Mouse (Mus musculus): ENCODE data around the gene Aatk. TPM values are rescaled to one million over a fixed set of nuclear protein-coding genes. Genes with fewer than 3 reads are reported as not detected.
A peak's percentile ranks its signal among the peaks of the same experiment; 100 is the strongest.

Gene Aatk
- polyA plus RNA-seq, 1 experiment from 2014 or later: 18.6 TPM

- H3K4me2 ChIP-seq (replicated peaks): no peak overlapping the region
- ATAC-seq: no peak
- H3K9me3 ChIP-seq: no peaks in the 10 kb centered on the region
- peaks cover 34% of the 10 kb centered on the region; the same call in 1 of the 2 replicates for H3K36me3 ChIP-seq
- no peaks in the 10 kb centered on the region for H3K27me3 ChIP-seq
- H3K4me3 ChIP-seq (replicated peaks): no peak overlapping the region
- H3K9ac ChIP-seq (replicated peaks): no peak overlapping the region
- 0 out of 2 replicates have a peak, but pooled peaks cover 2% of the 10 kb centered on the region for H3K4me1 ChIP-seq (replicated peaks)
- no peak overlapping the region for H3K27ac ChIP-seq
- 83% methylated on average over 16 of the region's 16 CpGs for WGBS
Observed at GRCm38 (mm10) chr11:119997351-119997750, 49.6 kb downstream of the Aatk start.

DNA sequence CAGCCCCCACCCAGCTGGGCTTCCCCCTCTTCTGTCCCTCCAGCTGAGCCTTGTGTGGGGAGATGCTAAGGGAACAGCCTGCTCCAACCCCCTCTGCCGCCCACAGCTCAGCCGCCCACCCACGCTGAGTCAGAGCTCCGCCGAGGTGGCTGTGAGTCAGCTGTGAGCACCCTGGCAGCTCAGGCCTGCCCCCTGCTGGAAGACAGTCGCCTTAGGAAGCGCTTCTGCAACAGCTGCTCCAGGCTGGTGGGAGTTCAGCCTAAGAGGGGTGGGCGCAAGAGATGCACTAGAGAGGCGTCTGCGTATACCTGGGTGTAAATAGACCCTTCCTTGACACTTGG, 55.7 kb downstream of the Aatk start:
- Histone ChIP-seq H3K4me3 (replicated peaks) (no peak overlapping the region), H3K36me3 (peaks cover 21% of the 10 kb centered on the region; the same call in 1 of the 2 replicates), H3K27me3 (no peaks in the 10 kb centered on the region), H3K9me3 (no peaks in the 10 kb centered on the region), H3K27ac (no peak overlapping the region), H3K4me1 (replicated peaks) (peaks cover 36% of the 10 kb centered on the region), H3K9ac (replicated peaks) (peak overlapping the region; percentile 42; the same call in 1 of the 2 replicates), H3K4me2 (replicated peaks) (peak overlapping the region; percentile 20; the same call in 1 of the 2 replicates)
- peak; percentile 80 for ATAC-seq
- WGBS: 12% methylated on average over 10 of the region's 10 CpGs

DNA sequence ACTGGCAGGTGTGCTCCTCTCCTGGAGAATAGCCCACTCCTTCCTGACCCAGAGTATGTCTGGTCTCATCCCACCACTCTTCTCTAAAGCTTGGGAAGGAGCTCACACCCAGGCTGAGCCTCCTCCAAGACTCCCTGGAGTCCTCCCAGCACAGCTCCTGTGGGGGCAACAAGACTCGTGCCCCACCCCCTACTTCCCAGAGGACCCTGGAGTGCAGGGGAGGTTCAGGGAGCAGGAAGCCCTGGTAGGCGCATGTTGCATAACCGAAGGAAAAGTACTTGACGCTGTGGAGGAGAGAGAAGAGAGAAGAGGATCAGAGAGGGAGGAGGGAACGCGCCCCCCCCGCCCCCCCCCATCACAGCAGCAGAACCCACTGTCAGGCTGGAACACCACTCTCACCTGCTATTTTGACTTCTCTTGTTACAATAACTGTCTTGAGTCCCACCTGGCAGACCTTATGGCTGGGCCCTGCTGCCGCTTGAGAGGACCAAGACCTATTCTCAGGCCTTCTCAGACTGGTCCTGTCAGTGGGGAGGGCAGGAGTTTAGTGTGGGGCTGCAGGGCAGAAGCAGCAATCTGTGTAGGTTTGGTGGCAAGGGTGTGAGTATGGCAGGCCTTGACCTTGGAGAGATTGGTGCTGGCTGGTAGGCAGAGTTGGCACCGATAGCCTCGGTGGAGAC, 56.2 kb downstream of the Aatk start:
- Histone ChIP-seq H3K4me3 (replicated peaks) (no peak overlapping the region), H3K4me1 (replicated peaks) (peaks cover 36% of the 10 kb centered on the region), H3K36me3 (peaks cover 16% of the 10 kb centered on the region; the same call in 1 of the 2 replicates), H3K27me3 (no peaks in the 10 kb centered on the region), H3K9ac (replicated peaks) (peak overlapping the region; percentile 42; the same call in 1 of the 2 replicates), H3K27ac (no peak overlapping the region), H3K4me2 (replicated peaks) (peak overlapping the region; percentile 20; the same call in 1 of the 2 replicates), H3K9me3 (no peaks in the 10 kb centered on the region)
- ATAC-seq: peak; percentile 31
- 54% methylated on average over 10 of the region's 10 CpGs for WGBS

GRCm38 (mm10) chr11:119989115-119989564, 57.8 kb downstream of the Aatk start:
- Histone ChIP-seq H3K9ac (replicated peaks) (no peak overlapping the region), H3K4me3 (replicated peaks) (no peak overlapping the region), H3K4me1 (replicated peaks) (peaks cover 36% of the 10 kb centered on the region), H3K4me2 (replicated peaks) (no peak overlapping the region), H3K27ac (peak overlapping the region; percentile 27; the same call in 1 of the 2 replicates), H3K36me3 (peaks cover 7% of the 10 kb centered on the region; the same call in 1 of the 2 replicates), H3K9me3 (no peaks in the 10 kb centered on the region), H3K27me3 (no peaks in the 10 kb centered on the region)
- ATAC-seq: peak; percentile 57
- WGBS: 21% methylated on average over 10 of the region's 10 CpGs

- Histone ChIP-seq H3K4me1 (replicated peaks) (peaks cover 36% of the 10 kb centered on the region), H3K27ac (no peak overlapping the region), H3K9ac (replicated peaks) (no peak overlapping the region), H3K27me3 (no peaks in the 10 kb centered on the region), H3K36me3 (no peaks in the 10 kb centered on the region), H3K4me2 (replicated peaks) (no peak overlapping the region), H3K4me3 (replicated peaks) (no peak overlapping the region), H3K9me3 (no peaks in the 10 kb centered on the region)
- 91% methylated on average over 7 of the region's 7 CpGs for WGBS
- no peak for ATAC-seq
Observed at GRCm38 (mm10) chr11:119988391-119988790, 58.6 kb downstream of the Aatk start.

- Histone ChIP-seq H3K36me3 (no peaks in the 10 kb centered on the region), H3K9ac (replicated peaks) (no peak overlapping the region), H3K4me1 (replicated peaks) (peaks cover 36% of the 10 kb centered on the region), H3K27me3 (no peaks in the 10 kb centered on the region), H3K27ac (no peak overlapping the region), H3K9me3 (no peaks in the 10 kb centered on the region), H3K4me3 (replicated peaks) (no peak overlapping the region), H3K4me2 (replicated peaks) (no peak overlapping the region)
- WGBS: 87% methylated on average over 7 of the region's 7 CpGs
- no peak for ATAC-seq
Observed at GRCm38 (mm10) chr11:119987876-119988275, 59.1 kb downstream of the Aatk start.

DNA sequence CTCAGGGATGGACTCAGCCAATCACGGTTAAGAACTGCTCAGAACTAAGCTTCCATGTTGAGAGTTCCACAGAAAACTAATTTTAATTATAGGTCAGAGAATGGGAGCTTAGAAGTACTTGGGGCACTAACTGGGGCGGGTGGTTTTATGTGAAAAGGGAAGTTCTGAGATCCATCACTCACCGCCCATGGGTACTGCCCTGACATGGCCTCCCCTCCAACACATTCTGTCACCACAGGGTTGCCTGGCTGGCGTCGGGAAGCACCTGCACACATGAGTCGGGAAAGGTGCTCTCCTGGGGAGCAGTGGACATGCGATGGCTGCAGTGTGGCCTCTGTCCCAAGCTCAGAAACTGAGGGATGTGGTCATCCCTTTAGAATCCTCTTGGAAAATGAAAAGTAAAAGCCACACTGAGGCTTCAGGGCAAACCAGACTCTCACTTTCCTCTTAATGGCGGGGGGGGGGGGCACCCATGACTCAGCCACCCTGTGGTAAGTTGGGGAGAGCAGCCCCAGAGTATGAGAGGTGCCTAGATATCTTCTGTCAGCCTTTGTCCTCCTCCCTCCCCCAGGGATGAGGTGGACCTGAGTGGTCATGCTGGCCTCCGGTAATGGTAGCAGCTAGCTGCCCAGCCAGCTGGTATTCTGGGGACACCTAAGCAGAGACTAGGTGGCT, 60.1 kb downstream of the Aatk start:
- WGBS: 82% methylated on average over 9 of the region's 9 CpGs
- H3K4me1 ChIP-seq (replicated peaks): peaks cover 38% of the 10 kb centered on the region
- ATAC-seq: no peak
- no peak overlapping the region for H3K27ac ChIP-seq
- H3K4me3 ChIP-seq (replicated peaks): no peak overlapping the region
- no peaks in the 10 kb centered on the region for H3K27me3 ChIP-seq
- H3K9me3 ChIP-seq: no peaks in the 10 kb centered on the region
- no peak overlapping the region for H3K9ac ChIP-seq (replicated peaks)
- no peaks in the 10 kb centered on the region for H3K36me3 ChIP-seq
- no peak overlapping the region for H3K4me2 ChIP-seq (replicated peaks)

DNA sequence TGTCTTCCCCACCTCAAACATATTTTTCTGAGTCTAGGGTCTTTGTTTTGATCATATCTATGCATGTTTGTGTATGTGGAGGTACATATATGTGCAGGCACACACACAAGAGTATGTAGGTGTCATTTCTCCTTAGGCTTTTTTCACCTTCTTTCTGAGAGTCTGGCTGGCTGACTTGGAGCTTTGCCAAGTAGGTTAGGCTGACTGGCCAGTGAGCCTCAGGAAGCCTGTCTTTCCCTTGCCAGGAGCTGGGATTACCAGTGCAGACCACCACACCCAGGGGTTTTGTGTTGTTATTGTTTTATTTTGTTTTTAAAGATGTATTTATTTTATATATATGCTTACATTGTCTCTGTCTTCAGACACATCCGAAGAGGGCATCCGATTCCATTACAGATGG, 63.8 kb downstream of the Aatk start:
- no peak overlapping the region for H3K9ac ChIP-seq (replicated peaks)
- no peak overlapping the region for H3K4me2 ChIP-seq (replicated peaks)
- no peak overlapping the region for H3K4me3 ChIP-seq (replicated peaks)
- peaks cover 4% of the 10 kb centered on the region; the same call in 1 of the 2 replicates for H3K36me3 ChIP-seq
- no peaks in the 10 kb centered on the region for H3K9me3 ChIP-seq
- H3K4me1 ChIP-seq (replicated peaks): peaks cover 6% of the 10 kb centered on the region
- no peaks in the 10 kb centered on the region for H3K27me3 ChIP-seq
- ATAC-seq: no peak
- 93% methylated on average over 2 of the region's 2 CpGs for WGBS
- H3K27ac ChIP-seq: no peak overlapping the region

DNA sequence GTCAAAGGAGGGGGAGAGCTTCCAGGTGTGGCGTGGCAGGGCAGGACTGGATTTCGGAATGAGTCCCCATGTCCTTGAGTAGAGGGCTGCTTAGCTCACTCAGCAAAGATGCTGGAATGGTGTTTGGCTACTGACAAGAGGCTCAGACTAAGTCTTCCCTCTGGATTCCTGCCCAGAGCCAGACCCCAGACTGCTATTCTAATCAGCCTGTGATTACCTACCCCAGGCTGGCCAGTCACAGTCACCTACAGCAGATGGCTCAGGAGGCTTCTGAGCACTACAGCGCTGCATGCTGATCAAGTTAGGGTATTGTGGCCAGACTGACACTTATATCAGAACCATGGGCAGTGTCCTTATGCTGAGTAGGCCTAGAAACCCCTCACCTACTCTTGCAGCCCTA, 64.7 kb downstream of the Aatk start:
- H3K9ac ChIP-seq (replicated peaks): no peak overlapping the region
- ATAC-seq: no peak

DNA sequence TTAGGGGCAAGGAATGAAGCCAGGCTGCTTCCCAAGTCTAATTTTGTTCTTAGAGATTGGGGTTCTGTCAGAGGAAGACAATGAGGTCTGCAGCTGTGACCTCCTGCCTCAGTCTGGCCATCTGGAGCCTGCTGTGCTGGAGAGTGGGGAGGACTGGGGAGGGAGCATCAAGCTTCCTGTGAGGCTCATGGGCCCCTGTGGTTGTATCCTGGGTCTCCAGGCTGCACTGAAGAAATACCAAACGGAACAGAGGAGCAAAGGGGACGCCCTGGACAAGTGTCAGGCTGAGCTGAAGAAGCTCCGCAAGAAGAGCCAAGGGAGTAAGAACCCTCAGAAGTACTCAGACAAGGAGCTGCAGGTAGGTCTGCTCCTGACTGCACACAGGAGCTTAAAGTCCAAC, 65.2 kb downstream of the Aatk start:
- Histone ChIP-seq H3K27me3 (no peaks in the 10 kb centered on the region), H3K9me3 (no peaks in the 10 kb centered on the region), H3K9ac (replicated peaks) (no peak overlapping the region), H3K4me1 (replicated peaks) (0 out of 2 replicates have a peak, but pooled peaks cover 2% of the 10 kb centered on the region), H3K4me2 (replicated peaks) (no peak overlapping the region), H3K27ac (no peak overlapping the region), H3K36me3 (peaks cover 4% of the 10 kb centered on the region; the same call in 1 of the 2 replicates), H3K4me3 (replicated peaks) (no peak overlapping the region)
- WGBS: 75% methylated on average over 3 of the region's 3 CpGs
- no peak for ATAC-seq

More for the DNA sequence above, 64.7 kb downstream of the Aatk start:
- 89% methylated on average over 3 of the region's 3 CpGs for WGBS
- no peak overlapping the region for H3K27ac ChIP-seq
- no peaks in the 10 kb centered on the region for H3K27me3 ChIP-seq
- no peak overlapping the region for H3K4me2 ChIP-seq (replicated peaks)
- no peak overlapping the region for H3K4me3 ChIP-seq (replicated peaks)
- H3K4me1 ChIP-seq (replicated peaks): 0 out of 2 replicates have a peak, but pooled peaks cover 2% of the 10 kb centered on the region
- H3K9me3 ChIP-seq: no peaks in the 10 kb centered on the region
- peaks cover 4% of the 10 kb centered on the region; the same call in 1 of the 2 replicates for H3K36me3 ChIP-seq

GRCm38 (mm10) chr11:119979596-119980385, 67.2 kb downstream of the Aatk start:
- Histone ChIP-seq H3K9me3 (no peaks in the 10 kb centered on the region), H3K27ac (no peak overlapping the region), H3K36me3 (peaks cover 4% of the 10 kb centered on the region; the same call in 1 of the 2 replicates), H3K27me3 (no peaks in the 10 kb centered on the region), H3K4me2 (replicated peaks) (no peak overlapping the region), H3K4me3 (replicated peaks) (no peak overlapping the region), H3K4me1 (replicated peaks) (0 out of 2 replicates have a peak, but pooled peaks cover 2% of the 10 kb centered on the region), H3K9ac (replicated peaks) (no peak overlapping the region)
- 78% methylated on average over 10 of the region's 10 CpGs for WGBS
- ATAC-seq: no peak

Data from midbrain, embryonic 13.5 days (tissue).